Mouse (Mus musculus): ENCODE measurements at regions not wholly inside any gene's neighbourhood (a gene's known extent, or its start where the extent isn't known, plus 50 kb on each side); places are given as distances from the start of the nearest gene placed in this dataset.
A peak's percentile ranks its signal among the peaks of the same experiment; 100 is the strongest.

DNA sequence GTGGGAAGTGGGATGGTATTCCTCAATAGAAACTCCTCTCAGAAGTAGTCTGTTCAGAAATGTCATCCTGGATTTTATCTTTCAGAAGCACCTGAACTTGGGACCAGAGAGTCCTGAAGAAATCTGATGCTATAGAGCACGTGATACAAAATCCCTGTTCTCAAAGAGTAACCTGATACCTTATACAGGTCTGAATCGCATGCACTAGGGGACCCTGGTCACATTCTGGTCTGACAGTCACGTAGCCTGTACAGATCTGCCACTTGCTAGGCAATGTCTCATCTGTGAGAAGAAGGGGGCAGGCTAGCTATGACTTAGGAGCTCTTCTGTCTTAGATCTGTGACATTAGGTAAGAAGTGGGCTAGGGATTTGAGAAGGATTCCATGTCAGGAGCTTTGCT, 230.1 kb upstream of the Jun start:
- ATAC-seq (ENCODE audit: extremely low read depth, insufficient number of reproducible peaks, low FRiP score, poor library complexity, severe bottlenecking): no peak

GRCm38 (mm10) chr4:95283789-95284188, 231.8 kb upstream of the Jun start:
- ATAC-seq (ENCODE audit: extremely low read depth, insufficient number of reproducible peaks, low FRiP score, poor library complexity, severe bottlenecking): no peak

DNA sequence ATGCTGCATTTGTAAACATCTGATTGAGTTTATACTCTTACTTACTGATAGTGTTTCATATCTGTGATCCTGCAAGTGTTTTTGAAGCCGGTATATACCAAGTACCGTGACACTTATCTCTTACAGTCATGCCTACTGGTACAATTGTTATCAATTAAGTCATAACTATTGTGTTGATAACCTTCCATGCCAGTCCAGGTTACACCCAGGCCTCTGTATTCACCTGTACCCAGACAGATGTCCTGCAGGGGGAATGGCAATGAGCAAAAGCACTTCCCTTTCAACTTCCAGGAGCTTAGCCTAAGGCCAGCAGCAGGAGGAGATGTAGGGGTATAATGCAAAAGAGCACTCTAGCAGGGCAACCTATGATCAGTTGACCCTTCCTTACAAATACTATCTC, 232.2 kb upstream of the Jun start:
- ATAC-seq (ENCODE audit: extremely low read depth, insufficient number of reproducible peaks, low FRiP score, poor library complexity, severe bottlenecking): no peak

DNA sequence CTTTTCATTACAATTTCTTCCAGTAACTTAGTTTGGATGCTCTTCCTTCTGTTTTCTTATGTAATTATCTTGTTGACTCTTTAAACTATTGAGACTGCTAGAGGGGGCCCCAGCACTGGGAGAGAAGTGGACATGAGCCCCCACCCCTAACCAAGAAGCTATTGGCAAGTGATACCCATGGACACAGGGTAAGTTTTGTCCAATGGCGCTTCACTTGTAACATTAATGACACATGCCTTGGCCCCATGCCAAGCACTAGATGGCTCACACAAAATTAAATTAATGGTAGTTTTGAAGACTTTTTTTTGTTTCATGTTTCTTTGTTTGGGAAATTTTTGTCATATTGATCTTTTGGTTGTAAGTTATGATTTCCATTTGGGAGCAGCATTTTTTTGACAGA, 232.7 kb upstream of the Jun start:
- no peak for ATAC-seq (ENCODE audit: extremely low read depth, insufficient number of reproducible peaks, low FRiP score, poor library complexity, severe bottlenecking)

DNA sequence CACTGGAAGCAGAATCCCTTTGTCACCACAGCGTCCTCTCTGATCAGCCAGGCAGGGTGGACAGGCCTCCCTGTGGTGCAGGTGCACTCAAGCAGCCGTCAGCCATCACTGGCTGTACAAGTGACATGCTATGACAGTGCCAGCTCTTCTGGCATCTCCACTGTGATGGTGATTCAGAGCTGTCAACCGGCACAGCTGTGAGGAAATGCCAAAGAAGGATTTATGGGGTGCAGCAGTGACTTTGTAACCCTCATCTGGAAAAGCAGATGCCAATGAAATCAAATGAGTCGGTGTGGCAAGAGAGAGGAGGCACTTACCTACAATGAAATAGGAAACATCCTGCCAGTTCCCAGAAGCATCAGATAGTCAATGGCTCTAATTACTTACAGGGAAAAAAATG, 238.3 kb upstream of the Jun start:
- no peak for ATAC-seq (ENCODE audit: extremely low read depth, insufficient number of reproducible peaks, low FRiP score, poor library complexity, severe bottlenecking)

- no peak for ATAC-seq (ENCODE audit: extremely low read depth, insufficient number of reproducible peaks, low FRiP score, poor library complexity, severe bottlenecking)
Measured at GRCm38 (mm10) chr4:95294110-95294509, 242.1 kb upstream of the Jun start.

DNA sequence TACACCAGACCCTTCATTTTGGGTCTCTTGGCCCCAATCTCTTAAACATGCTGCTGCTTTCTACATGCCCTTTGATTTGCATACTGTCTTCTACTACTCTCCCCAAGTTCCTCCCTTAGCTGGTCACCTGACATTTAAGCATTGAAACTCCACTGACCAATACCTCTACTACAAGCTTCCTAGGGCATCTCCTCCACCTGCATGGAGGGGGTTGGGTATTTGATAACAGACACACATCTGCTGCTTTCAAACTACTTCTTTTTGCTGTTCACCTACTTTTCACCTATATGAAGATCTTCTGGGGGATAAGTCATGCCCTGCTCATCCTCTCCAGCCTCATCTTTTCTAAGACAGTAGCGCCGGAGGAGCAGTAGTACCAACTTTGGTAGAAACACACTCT, 249.9 kb upstream of the Jun start:
- ATAC-seq (ENCODE audit: extremely low read depth, insufficient number of reproducible peaks, low FRiP score, poor library complexity, severe bottlenecking): no peak

DNA sequence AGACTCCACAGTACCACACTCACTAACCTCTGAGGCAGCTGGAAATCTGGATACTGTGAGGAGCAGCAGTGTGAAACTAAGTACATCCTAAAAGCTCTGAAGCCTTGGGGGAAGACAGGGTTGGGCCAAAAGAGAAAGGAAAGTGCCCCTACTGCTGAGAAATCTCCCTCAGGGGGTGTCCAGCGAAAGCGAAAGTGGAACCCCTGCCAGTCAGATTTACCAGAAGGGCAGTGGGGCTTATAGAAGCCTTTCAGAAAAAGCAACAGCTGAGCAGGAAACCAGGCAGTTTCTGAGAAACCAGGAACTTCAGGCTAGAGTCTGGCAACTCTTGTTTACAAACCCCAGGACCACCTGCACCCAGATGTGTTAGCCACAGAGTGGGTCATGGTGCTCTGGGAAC, 251.3 kb upstream of the Jun start:
- ATAC-seq (ENCODE audit: extremely low read depth, insufficient number of reproducible peaks, low FRiP score, poor library complexity, severe bottlenecking): peak; percentile 83

DNA sequence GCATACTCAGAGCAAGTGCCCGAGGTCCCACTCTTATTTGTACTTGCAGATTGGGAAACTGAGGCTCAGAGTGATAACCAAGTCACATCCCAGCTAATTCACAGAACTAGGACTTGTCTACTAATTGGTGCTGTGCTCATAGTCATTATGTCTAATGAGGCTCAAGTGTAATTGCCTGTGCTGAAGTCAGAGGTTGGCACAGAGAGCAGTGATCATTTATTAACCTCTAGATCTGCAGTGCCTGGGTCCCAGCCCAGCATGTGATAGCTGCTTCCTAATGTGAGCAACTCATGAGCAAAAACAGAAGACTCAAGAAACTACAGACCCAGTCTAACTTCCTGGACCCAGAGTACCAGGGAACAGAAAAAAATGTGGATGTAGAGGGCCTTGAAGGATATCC, 252.0 kb upstream of the Jun start:
- no peak for ATAC-seq (ENCODE audit: extremely low read depth, insufficient number of reproducible peaks, low FRiP score, poor library complexity, severe bottlenecking)

- ATAC-seq (ENCODE audit: extremely low read depth, insufficient number of reproducible peaks, low FRiP score, poor library complexity, severe bottlenecking): no peak
Measured at GRCm38 (mm10) chr4:95307134-95307533, 250.2 kb upstream of the Fggy start.

DNA sequence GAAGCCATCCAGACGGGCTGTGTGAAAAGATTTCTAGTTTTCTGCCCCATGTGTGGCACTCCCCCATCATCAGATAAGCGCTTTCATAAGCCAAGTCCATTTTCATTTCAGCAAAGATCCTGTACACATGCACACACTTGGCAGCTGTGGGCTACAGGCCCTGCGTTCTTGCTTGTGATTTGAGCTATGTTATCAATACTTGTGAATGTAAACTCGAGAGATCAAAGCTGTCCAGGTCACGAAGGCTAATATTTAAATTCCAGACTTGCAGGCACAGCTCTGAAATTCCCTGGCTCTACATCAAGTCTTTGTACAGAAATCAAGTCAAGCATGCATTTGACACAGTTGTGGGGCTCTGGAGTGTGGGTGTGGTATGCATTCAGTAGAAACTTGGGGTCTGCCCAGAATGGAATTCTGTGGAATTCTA, 248.8 kb upstream of the Fggy start:
- no peak for ATAC-seq (ENCODE audit: extremely low read depth, insufficient number of reproducible peaks, low FRiP score, poor library complexity, severe bottlenecking)

DNA sequence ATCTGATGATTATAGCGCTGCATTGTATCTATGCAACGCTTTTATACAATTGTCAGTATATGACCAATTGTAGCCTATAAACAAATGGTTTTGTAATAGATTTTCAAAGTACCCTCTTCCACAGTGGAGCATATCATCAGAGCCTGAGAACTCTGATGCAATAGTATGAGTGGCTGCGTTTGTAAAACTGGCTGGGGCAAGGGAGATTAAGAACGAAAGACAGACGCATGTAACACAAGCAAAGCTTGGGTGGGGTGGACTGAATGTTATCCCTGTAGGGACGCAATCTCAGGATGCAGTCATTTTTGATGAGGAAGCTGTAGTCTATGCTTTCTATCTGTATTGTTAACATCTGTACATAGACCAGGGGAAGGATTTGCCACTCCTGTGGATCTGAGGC, 246.9 kb upstream of the Fggy start:
- no peak for ATAC-seq (ENCODE audit: extremely low read depth, insufficient number of reproducible peaks, low FRiP score, poor library complexity, severe bottlenecking)

GRCm38 (mm10) chr4:95317821-95318290, 239.5 kb upstream of the Fggy start:
- no peak for ATAC-seq (ENCODE audit: extremely low read depth, insufficient number of reproducible peaks, low FRiP score, poor library complexity, severe bottlenecking)

GRCm38 (mm10) chr4:95318561-95318960, 238.7 kb upstream of the Fggy start:
- no peak for ATAC-seq (ENCODE audit: extremely low read depth, insufficient number of reproducible peaks, low FRiP score, poor library complexity, severe bottlenecking)

DNA sequence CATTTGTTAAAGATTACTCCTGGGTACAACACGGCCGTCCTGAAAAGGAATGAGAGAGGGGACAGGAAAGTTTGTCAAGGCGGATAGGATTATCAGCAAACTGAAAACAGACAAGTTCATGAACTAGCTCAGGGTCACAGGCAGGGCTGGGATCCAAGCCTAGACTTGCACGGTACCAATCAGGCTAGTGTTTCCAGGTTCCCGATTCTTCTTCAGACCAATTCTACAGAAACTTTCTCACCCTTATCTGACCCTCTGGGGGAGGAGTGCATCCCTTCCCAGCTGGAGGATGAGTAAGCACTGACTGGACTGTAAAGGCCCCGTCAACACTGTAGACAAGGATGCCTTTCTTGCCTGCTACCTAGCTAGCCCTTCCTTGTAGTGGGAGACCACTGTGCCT, 238.3 kb upstream of the Fggy start:
- ATAC-seq (ENCODE audit: extremely low read depth, insufficient number of reproducible peaks, low FRiP score, poor library complexity, severe bottlenecking): no peak

DNA sequence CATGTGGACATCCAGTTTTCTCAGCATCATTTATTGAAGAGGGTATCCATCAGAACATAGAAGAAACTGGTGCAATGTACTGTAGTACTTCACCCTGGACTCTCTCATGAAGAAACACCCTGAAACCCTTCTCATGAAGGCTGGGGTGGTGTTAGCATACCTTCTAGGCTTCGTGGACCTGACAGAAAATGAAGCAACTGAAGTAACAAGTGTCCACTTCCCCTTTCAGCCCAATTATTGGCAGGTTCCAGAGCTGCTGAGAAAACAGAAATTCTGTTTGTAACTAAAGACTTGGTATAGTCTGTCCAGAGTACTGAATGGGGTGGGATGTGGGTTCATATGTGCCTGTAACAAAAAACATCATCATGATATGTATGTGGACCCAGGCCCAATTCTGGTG, 231.4 kb upstream of the Fggy start:
- no peak for ATAC-seq (ENCODE audit: extremely low read depth, insufficient number of reproducible peaks, low FRiP score, poor library complexity, severe bottlenecking)

GRCm38 (mm10) chr4:95339822-95340221, 217.5 kb upstream of the Fggy start:
- no peak for ATAC-seq (ENCODE audit: extremely low read depth, insufficient number of reproducible peaks, low FRiP score, poor library complexity, severe bottlenecking)

DNA sequence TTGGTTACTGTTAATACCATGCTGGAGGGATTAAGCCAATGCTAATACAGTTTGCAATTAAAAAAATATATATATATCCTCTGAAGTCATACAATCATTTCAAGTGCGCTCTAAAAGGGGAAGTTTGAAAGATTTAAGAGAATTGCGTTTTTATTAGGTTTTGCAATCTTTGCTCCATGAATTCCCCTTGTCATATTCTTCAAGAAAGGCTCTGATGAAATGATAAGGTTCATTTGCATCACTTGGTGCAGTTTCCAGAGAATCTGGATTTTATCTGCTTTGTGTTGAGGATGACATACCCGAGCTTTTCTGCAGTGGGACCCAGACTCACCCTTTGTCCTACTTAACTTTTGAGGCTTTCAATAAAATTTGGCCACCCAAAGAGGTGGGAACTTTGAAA, 216.4 kb upstream of the Fggy start:
- no peak for ATAC-seq (ENCODE audit: extremely low read depth, insufficient number of reproducible peaks, low FRiP score, poor library complexity, severe bottlenecking)

DNA sequence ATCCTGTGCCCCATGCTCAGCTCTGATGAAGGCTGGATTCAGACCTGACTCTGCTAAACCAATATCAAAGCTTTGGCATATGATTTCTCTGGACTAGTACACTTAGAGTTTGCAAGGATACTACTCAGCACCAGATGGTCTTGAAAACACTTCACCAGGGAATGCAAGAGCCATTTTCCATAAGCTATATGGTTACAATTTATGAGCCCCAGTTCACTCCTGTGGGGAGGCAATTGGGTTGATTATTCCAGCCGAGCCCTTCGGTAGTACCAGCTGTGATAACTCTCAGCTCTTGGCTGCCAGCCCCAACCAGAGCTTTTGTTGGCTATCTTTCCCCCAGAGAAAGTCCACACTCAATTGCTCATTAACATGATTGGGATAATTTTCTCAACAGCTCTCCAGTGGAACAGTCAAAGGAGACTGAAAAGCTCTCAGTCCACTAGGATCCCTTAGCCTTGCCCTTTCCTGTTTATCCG, 210.5 kb upstream of the Fggy start:
- no peak for ATAC-seq (ENCODE audit: extremely low read depth, insufficient number of reproducible peaks, low FRiP score, poor library complexity, severe bottlenecking)

DNA sequence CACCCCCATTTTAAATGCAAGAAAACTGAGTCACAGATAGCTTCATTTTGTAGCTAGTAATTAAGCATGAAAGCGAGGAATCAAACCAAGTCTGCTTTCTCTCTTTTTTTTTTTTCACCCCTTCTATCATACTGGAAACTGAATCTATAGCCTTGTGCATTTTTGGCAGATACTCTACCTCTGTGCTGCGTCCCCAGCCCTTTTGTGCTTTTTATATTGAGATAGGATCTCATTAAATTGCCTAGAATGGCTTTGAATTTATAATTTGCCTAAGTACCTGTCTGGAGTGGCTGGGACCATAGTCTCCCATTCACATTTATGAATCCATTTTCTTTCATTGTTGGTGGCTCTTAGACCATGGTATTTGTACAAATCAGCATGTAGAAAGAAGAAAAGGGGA, 209.9 kb upstream of the Fggy start:
- no peak for ATAC-seq (ENCODE audit: extremely low read depth, insufficient number of reproducible peaks, low FRiP score, poor library complexity, severe bottlenecking)

DNA sequence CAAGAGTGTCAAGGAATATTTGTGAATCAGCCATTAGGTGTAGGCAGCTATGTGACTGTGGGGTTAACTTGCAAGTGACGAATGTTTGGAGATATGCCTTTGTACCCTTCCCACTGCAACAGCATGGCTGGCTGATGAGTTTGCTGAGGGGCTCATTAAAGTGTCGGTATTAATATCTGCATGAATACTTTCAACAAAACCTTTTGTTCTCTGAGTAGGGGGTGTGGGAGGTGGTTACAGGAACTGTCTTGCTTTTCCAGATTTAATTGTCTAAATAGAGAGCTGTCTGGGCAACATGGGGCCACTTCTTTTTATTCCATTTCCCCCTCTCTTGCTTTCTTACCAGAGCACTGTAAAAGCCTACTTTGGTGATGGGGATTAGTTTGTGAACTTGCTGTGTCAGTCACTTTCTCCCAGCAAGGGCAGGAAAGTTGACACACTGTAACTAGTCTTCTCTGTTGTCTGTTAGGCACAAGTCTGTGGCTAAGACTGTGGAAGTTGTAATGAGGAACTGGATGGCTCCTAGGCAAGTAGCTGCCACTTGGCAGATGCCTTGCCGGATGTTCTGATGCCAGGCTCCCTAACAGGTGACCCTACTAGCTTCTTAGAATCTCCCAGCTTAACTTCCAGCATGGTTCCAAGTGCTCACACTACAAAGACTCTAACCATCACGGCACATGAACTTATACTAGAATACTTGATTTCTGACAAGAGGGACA, 208.7 kb upstream of the Fggy start:
- no peak for ATAC-seq (ENCODE audit: extremely low read depth, insufficient number of reproducible peaks, low FRiP score, poor library complexity, severe bottlenecking)

All from neutrophil, adult 5-6 weeks (primary cell).